Mouse (Mus musculus) kidney, postnatal 0 days (tissue): Measurements from ENCODE around the gene D430019H16Rik. TPM values are rescaled to one million over a fixed set of nuclear protein-coding genes. Genes with fewer than 3 reads are reported as not detected.
A peak's percentile ranks its signal among the peaks of the same experiment; 100 is the strongest.

Experiments used
- ATAC-seq: fragments of 200-750 bp; cut with Nextera tagmentation; replicated peaks from 2 replicates; pipeline ENCODE4 v1.8.0; 2017; ENCODE audit warnings: low read depth, moderate number of reproducible peaks, moderate TSS enrichment, moderate library complexity; ENCODE audit not compliant: low FRiP score
- DNase-seq: peaks from one replicate; pipeline ENCODE4 v3.0.0-alpha.2; 2016; ENCODE audit warnings: low spot score
- H3K27ac ChIP-seq: fragments of 300-500 bp; sonication (generic); 2 replicates; pipeline ENCODE4 v1.5.1; 2014; ENCODE audit warnings: mild to moderate bottlenecking
- H3K27me3 ChIP-seq: fragments of 300-500 bp; sonication (generic); 2 replicates; pipeline ENCODE4 v1.6.1; 2014; ENCODE audit warnings: low read length, mixed read lengths; ENCODE audit not compliant: insufficient read depth
- H3K36me3 ChIP-seq: fragments of 300-500 bp; sonication (generic); 2 replicates; pipeline ENCODE4 v1.6.1; 2014; ENCODE audit warnings: low read length, mixed read lengths; ENCODE audit not compliant: insufficient read depth
- H3K4me1 ChIP-seq: fragments of 300-500 bp; sonication (generic); replicated peaks from 2 replicates; pipeline ENCODE4 v1.6.1; 2014; ENCODE audit warnings: antibody characterized with exemption, low read length, mixed read lengths; ENCODE audit not compliant: insufficient read depth
- H3K4me2 ChIP-seq: fragments of 300-500 bp; sonication (generic); 2 replicates; pipeline ENCODE4 v1.6.1; 2014; ENCODE audit warnings: mild to moderate bottlenecking, low read length, moderate library complexity, mixed read lengths
- H3K4me3 ChIP-seq: fragments of 300-500 bp; sonication (generic); replicated peaks from 2 replicates; pipeline ENCODE4 v1.5.1; 2014; ENCODE audit warnings: low read depth, low read length
- H3K9ac ChIP-seq: fragments of 300-500 bp; sonication (generic); 2 replicates; pipeline ENCODE4 v1.6.1; 2014; ENCODE audit warnings: low read depth, low read length
- H3K9me3 ChIP-seq: fragments of 300-500 bp; sonication (generic); replicated peaks from 2 replicates; pipeline ENCODE4 v1.6.1; 2016; ENCODE audit warnings: low read length, inconsistent platforms, mixed read lengths
- CTCF ChIP-seq: IDR thresholded peaks from 2 replicates; pipeline ENCODE4 v1.5.1; 2016; ENCODE audit warnings: antibody characterized with exemption, low read depth, mild to moderate bottlenecking, moderate library complexity
- WGBS: fragments of 180-500 bp; shearing (Covaris S2); extraction: QIAGEN DNeasy Blood & Tissue Kit; methylation state at CpG from one replicate; pipeline ENCODE4 v1.1.7; 2014; 5-methylcytosine and 5-hydroxymethylcytosine counted together
- polyA plus RNA-seq: library from polyadenylated mRNA; unstranded; fragments of >200 nt; fragmentation: Nextera tagmentation; extraction: Ambion mirVana; gene quantifications from 2 replicates; pipeline ENCODE4 v1.2.1, GENCODE M21; 2015

The D430019H16Rik gene
- polyA plus RNA-seq, 1 experiment from 2014 or later = 1.1 TPM

DNA sequence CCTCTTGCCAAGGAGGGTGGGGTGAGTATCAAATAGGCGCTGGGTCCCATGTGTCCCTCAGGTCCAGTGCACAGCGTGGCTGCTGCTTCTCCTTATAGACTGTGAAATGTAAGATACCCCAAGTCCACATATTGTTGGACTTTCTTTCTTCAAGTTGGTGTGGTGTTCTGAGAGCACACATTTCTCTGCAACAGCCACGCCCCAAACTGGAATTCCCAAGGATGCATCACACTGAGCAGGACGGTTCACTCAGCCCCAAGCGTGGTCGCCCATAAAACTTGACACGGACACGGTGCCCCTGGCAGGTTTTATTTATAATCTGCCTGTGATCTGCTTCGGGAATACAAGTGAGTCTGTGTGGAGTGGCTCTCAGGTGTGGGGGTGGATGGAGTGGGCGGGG lies 60.5 kb downstream of the D430019H16Rik start:
- 36% methylated on average over 10 of the region's 10 CpGs for WGBS
- TF ChIP-seq CTCF = no peak
- Histone ChIP-seq H3K4me1 (peaks cover 10% of the 10 kb centered on the region; the same call in 1 of the 2 replicates), H3K36me3 (no peaks in the 10 kb centered on the region), H3K4me2 (no peak overlapping the region), H3K9me3 (no peaks in the 10 kb centered on the region), H3K4me3 (no peak overlapping the region), H3K27ac (no peak overlapping the region), H3K9ac (no peak overlapping the region), H3K27me3 (no peaks in the 10 kb centered on the region)
- ATAC-seq (no peak), DNase-seq (no peak)

DNA sequence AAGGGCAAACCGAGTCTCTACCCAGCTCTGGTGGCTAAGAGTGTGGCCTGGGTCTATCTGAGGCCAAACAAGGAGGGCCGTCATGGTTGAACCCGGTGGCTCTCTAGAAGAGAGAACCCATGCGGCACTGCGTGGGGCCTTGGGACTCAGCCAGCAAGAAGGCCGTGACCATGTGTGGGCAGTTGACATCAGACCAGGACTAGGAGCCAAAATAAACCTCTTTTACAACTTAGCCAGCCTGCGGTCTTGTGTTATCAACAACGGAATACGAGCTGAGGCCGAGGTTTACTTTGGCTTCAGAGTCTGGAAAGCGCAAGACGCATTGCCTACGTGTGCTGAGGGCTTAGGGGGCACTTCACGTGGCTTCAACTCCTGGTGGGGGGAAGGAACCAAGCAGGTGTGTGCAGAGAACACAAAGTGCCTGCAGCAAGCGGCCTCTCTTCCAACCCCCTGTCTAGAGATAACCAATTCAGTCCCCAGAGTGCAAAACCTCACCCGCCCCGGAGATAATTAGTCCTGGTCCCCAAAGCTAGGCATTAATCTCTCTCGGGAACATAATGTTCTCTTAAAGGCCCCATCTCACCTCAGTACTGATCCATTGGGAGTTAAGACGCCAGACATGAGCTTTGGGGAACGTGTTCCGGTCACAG lies 63.5 kb downstream of the D430019H16Rik start:
- Histone ChIP-seq H3K36me3 (no peaks in the 10 kb centered on the region), H3K9ac (no peak overlapping the region), H3K4me1 (peaks cover 14% of the 10 kb centered on the region; the same call in 1 of the 2 replicates), H3K27ac (no peak overlapping the region), H3K27me3 (no peaks in the 10 kb centered on the region), H3K4me2 (no peak overlapping the region), H3K9me3 (no peaks in the 10 kb centered on the region), H3K4me3 (no peak overlapping the region)
- DNase-seq (peak; percentile 67), ATAC-seq (no peak)
- no peak for TF ChIP-seq CTCF
- 48% methylated on average over 21 of the region's 21 CpGs for WGBS

DNA sequence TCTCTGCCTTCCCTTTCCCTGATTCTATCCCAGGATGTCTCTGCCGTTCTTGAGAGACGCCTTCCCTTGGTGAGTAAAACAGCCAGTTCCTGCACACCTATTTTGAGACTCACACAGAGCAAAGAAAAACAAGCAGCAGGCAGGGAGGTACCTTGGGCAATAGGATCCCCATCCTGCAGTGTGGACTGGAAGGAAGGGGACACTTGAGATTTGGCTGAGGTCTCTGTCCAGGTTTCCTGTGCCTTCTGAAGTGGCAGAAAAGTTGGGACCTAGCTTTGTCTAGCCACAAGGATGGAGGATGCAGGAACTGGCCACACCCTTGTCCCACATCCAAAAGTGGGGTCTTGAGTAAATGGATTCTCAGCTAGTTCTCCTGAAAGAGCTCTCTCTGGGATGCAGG lies 66.2 kb downstream of the D430019H16Rik start:
- no peaks in the 10 kb centered on the region for H3K36me3 ChIP-seq
- no peaks in the 10 kb centered on the region for H3K27me3 ChIP-seq
- no peaks in the 10 kb centered on the region for H3K9me3 ChIP-seq
- H3K4me2 ChIP-seq = no peak overlapping the region
- 85% methylated on average over 2 of the region's 2 CpGs for WGBS
- no peak overlapping the region for H3K27ac ChIP-seq
- DNase-seq (no peak), ATAC-seq (no peak)
- no peak for TF ChIP-seq CTCF
- H3K9ac ChIP-seq = no peak overlapping the region
- H3K4me3 ChIP-seq = no peak overlapping the region
- H3K4me1 ChIP-seq = peaks cover 9% of the 10 kb centered on the region; the same call in 1 of the 2 replicates

DNA sequence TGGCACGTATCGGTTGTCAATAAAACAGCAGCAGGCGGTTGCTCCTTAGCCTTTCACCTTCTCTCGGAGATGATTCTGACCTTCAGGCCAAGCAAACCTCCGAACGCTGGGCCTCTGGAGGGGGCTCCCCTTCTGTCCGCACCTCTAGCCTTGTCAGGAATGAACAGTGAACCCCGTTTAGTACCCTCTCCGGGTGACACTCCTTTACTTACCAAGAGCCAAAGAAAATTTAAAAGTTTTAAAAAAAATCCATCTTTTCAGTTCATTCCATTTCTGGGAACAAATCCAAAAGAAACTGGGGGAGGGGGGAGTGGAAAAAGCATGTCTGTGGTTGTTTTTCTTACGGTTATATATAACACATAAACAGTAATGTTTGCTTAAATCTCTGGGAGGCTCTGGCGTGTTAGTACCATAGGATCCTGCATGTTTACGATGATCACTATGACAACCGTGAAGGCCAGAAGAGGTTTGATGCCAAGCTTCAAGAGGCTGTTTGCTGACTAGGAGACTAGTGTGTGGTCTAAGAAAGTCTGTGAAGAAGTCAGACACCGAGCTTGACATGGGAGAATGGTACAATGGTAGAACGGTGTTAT lies 67.6 kb downstream of the D430019H16Rik start:
- H3K4me3 ChIP-seq = no peak overlapping the region
- WGBS = 32% methylated on average over 15 of the region's 15 CpGs
- no peak for TF ChIP-seq CTCF
- no peak overlapping the region for H3K9ac ChIP-seq
- ATAC-seq (peak; percentile 61; the same call in 1 of the 2 replicates), DNase-seq (peak; percentile 88)
- H3K4me1 ChIP-seq = peaks cover 9% of the 10 kb centered on the region; the same call in 1 of the 2 replicates
- H3K9me3 ChIP-seq = no peaks in the 10 kb centered on the region
- H3K4me2 ChIP-seq = no peak overlapping the region
- H3K36me3 ChIP-seq = no peaks in the 10 kb centered on the region
- no peak overlapping the region for H3K27ac ChIP-seq
- H3K27me3 ChIP-seq = no peaks in the 10 kb centered on the region

DNA sequence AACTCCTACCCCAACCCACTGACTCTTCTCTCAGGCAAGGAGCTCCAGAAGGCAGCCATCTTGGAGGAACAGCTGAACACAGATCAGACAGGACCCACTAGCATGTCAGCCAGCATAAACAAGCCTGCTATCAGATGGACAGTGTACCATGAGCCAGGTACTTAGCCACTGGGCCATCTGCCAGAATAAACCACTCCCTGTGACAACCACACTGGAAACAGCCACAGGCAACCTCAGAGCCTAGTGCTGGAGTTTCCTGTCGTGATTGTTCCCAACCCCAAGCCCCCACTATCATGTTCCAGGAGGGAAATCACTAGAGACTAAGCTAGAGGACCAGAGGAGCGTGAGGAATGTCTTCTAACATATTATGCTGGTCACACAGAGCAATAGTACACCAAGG lies 70.1 kb downstream of the D430019H16Rik start:
- ATAC-seq (no peak), DNase-seq (no peak)
- no peaks in the 10 kb centered on the region for H3K36me3 ChIP-seq
- H3K4me1 ChIP-seq = peaks cover 4% of the 10 kb centered on the region; the same call in 1 of the 2 replicates
- H3K27ac ChIP-seq = no peak overlapping the region
- 36% methylated on average over 2 of the region's 2 CpGs for WGBS
- no peak overlapping the region for H3K4me3 ChIP-seq
- TF ChIP-seq CTCF = no peak
- H3K4me2 ChIP-seq = no peak overlapping the region
- no peaks in the 10 kb centered on the region for H3K9me3 ChIP-seq
- H3K27me3 ChIP-seq = no peaks in the 10 kb centered on the region
- H3K9ac ChIP-seq = no peak overlapping the region

DNA sequence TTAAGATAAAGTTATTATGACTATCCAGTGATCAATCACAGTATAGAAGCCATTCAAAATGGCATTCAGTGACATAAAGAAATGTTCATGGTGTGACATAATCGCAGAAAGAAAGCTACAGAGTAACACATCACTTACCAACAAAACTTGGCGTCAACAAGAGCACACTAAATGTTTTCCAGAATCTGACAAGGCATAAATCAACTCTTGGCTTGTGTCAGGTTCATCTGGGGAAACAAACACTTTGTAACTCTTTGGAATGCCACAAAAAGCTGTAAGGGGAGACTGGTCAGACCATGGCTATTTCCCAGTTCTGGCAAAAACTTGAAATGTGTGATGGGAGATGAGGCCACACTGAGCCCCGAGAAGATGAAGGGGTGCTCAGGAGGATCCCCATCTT lies 72.5 kb downstream of the D430019H16Rik start:
- no peak for TF ChIP-seq CTCF
- no peak overlapping the region for H3K4me3 ChIP-seq
- no peak for DNase-seq
- no peaks in the 10 kb centered on the region for H3K4me1 ChIP-seq
- WGBS = 65% methylated on average over 3 of the region's 3 CpGs
- H3K4me2 ChIP-seq = no peak overlapping the region
- peak overlapping the region; percentile 44 for H3K27ac ChIP-seq
- H3K9ac ChIP-seq = no peak overlapping the region
- no peaks in the 10 kb centered on the region for H3K27me3 ChIP-seq
- H3K36me3 ChIP-seq = no peaks in the 10 kb centered on the region
- no peak for ATAC-seq
- H3K9me3 ChIP-seq = no peaks in the 10 kb centered on the region; the same call in 1 of the 2 replicates
